Mouse (Mus musculus): Measurements from ENCODE around the gene Oxct2b. TPM values are rescaled to one million over a fixed set of nuclear protein-coding genes. Genes with fewer than 3 reads are reported as not detected.

The Oxct2b gene
- polyA plus RNA-seq, 2 experiments, result 0.35 TPM; not detected in 1

DNA sequence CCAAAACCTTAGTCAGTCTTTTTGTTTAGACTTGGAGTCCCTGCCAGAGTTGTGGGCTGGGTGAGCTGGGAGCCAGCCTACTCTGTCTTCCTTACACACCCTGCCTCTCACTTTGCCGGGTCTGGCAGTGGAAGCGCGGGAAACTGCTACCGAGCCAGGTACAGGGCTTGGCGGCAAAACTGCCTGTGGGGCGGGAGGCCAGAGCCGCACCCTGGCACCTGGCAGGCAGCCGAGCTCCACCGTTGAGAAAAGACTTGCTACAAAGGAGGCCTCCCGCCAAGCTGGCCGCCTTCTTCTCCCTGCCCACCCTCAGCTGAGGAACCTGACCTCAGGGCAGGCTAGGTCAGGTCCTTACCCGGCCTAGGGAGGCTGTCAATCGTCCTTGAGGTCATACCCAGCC is 35.3 kb upstream of the Oxct2b start:
- H3K4me3 ChIP-seq (replicated peaks; ENCODE audit: low read length), result no peak overlapping the region
- ATAC-seq (ENCODE audit: low FRiP score, low read depth) (no peak), DNase-seq (ENCODE audit: low spot score) (no peak)
- H3K9ac ChIP-seq (ENCODE audit: low read depth, low read length, severe bottlenecking), result no peak overlapping the region
- no peak overlapping the region for H3K4me2 ChIP-seq (replicated peaks; ENCODE audit: low read depth, low read length, severe bottlenecking)
- 43% methylated on average over 13 of the region's 13 CpGs for WGBS
- H3K9me3 ChIP-seq (ENCODE audit: control insufficient read depth, low read length), result no peaks in the 10 kb centered on the region
- H3K27ac ChIP-seq (replicated peaks; ENCODE audit: low read depth, low read length), result no peak overlapping the region
- no peaks in the 10 kb centered on the region for H3K36me3 ChIP-seq (ENCODE audit: control insufficient read depth, insufficient read depth, low read length)
- no peaks in the 10 kb centered on the region for H3K4me1 ChIP-seq (ENCODE audit: control insufficient read depth, insufficient read depth, low read length)
- no peaks in the 10 kb centered on the region for H3K27me3 ChIP-seq (ENCODE audit: control insufficient read depth, insufficient read depth, low read length)
- TF ChIP-seq POLR2A (IDR thresholded peaks at IDR 0.05; ENCODE audit: borderline replicate concordance, extremely low read depth, insufficient read depth, insufficient read length), result no peak

DNA sequence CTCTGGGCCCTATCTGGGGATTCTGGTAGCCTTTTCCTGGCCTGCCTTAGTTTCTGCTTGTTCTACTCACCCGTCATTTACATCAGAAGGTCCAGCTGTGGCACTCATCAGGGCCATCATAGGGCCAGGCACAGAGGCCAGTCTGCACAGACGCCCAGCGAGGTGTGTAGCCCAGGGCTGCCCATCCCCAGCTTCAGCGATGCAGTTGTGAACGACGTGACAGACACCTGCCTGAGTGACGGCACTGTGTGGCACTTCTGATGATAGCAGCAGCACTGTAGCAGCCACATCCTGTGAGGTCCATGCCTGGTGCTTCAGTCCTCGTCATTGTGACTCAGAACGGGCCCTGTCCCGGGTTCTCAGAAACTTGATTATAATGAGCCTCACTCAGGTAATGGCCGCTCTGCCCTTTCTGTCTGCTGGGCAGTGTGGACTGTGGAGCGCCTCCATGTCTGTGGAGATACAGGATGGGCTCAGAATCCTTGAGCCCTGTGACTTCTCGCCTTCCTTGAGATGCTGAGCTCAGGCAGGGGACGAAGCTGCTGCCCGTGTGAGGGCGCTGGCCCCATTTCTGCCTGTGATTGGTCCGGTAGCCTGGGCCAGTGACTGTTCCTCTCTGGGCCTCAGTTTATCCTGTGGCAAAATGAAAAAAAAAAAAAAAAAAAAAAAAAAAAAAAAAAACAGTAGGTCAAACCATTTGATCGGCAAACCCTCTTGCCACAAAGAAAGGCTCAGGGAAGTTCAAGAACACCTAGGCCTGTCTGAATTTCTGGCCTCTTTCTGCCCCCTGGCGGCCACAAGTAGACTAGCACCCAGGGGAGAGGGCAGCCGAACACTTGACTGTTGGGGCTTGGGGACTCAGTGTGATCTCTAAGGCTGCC is 33.5 kb upstream of the Oxct2b start:
- peak; percentile 53; the same call in 1 of the 2 replicates for ATAC-seq (ENCODE audit: low FRiP score, low read depth)
- H3K27ac ChIP-seq (replicated peaks; ENCODE audit: low read depth, low read length), result no peak overlapping the region
- 73% methylated on average over 20 of the region's 20 CpGs for WGBS

GRCm38 (mm10) chr4:123083323-123083902 is 32.7 kb upstream of the Oxct2b start:
- ATAC-seq (ENCODE audit: low FRiP score, low read depth) (no peak), DNase-seq (ENCODE audit: low spot score) (no peak)
- Histone ChIP-seq H3K4me3 (replicated peaks; ENCODE audit: low read length) (no peak overlapping the region), H3K9me3 (ENCODE audit: control insufficient read depth, low read length) (no peaks in the 10 kb centered on the region), H3K9ac (ENCODE audit: low read depth, low read length, severe bottlenecking) (no peak overlapping the region), H3K36me3 (ENCODE audit: control insufficient read depth, insufficient read depth, low read length) (no peaks in the 10 kb centered on the region), H3K4me2 (replicated peaks; ENCODE audit: low read depth, low read length, severe bottlenecking) (no peak overlapping the region), H3K27ac (replicated peaks; ENCODE audit: low read depth, low read length) (no peak overlapping the region), H3K27me3 (ENCODE audit: control insufficient read depth, insufficient read depth, low read length) (no peaks in the 10 kb centered on the region), H3K4me1 (ENCODE audit: control insufficient read depth, insufficient read depth, low read length) (no peaks in the 10 kb centered on the region)
- WGBS, result 65% methylated on average over 13 of the region's 13 CpGs
- no peak for TF ChIP-seq POLR2A (IDR thresholded peaks at IDR 0.05; ENCODE audit: borderline replicate concordance, extremely low read depth, insufficient read depth, insufficient read length)

More for the DNA sequence above, 33.5 kb upstream of the Oxct2b start:
- no peak overlapping the region for H3K4me3 ChIP-seq (replicated peaks; ENCODE audit: low read length)
- no peak overlapping the region for H3K4me2 ChIP-seq (replicated peaks; ENCODE audit: low read depth, low read length, severe bottlenecking)
- H3K9ac ChIP-seq (ENCODE audit: low read depth, low read length, severe bottlenecking), result no peak overlapping the region
- no peaks in the 10 kb centered on the region for H3K27me3 ChIP-seq (ENCODE audit: control insufficient read depth, insufficient read depth, low read length)
- TF ChIP-seq POLR2A (IDR thresholded peaks at IDR 0.05; ENCODE audit: borderline replicate concordance, extremely low read depth, insufficient read depth, insufficient read length), result no peak
- DNase-seq (ENCODE audit: low spot score), result peak; percentile 40
- no peaks in the 10 kb centered on the region for H3K9me3 ChIP-seq (ENCODE audit: control insufficient read depth, low read length)
- no peaks in the 10 kb centered on the region for H3K36me3 ChIP-seq (ENCODE audit: control insufficient read depth, insufficient read depth, low read length)
- H3K4me1 ChIP-seq (ENCODE audit: control insufficient read depth, insufficient read depth, low read length), result no peaks in the 10 kb centered on the region

- no peak for DNase-seq (ENCODE audit: low spot score)
- no peak overlapping the region for H3K4me3 ChIP-seq (replicated peaks; ENCODE audit: low read length)
- H3K9ac ChIP-seq (ENCODE audit: low read depth, low read length, severe bottlenecking), result no peak overlapping the region
- no peaks in the 10 kb centered on the region for H3K36me3 ChIP-seq (ENCODE audit: control insufficient read depth, insufficient read depth, low read length)
- no peaks in the 10 kb centered on the region for H3K27me3 ChIP-seq (ENCODE audit: control insufficient read depth, insufficient read depth, low read length)
- TF ChIP-seq POLR2A (IDR thresholded peaks at IDR 0.05; ENCODE audit: borderline replicate concordance, extremely low read depth, insufficient read depth, insufficient read length), result no peak
- ATAC-seq (ENCODE audit: low FRiP score, low read depth), result no peak
- 73% methylated on average over 2 of the region's 2 CpGs for WGBS
- H3K9me3 ChIP-seq (ENCODE audit: control insufficient read depth, low read length), result no peaks in the 10 kb centered on the region
- H3K27ac ChIP-seq (replicated peaks; ENCODE audit: low read depth, low read length), result no peak overlapping the region
- no peaks in the 10 kb centered on the region for H3K4me1 ChIP-seq (ENCODE audit: control insufficient read depth, insufficient read depth, low read length)
- H3K4me2 ChIP-seq (replicated peaks; ENCODE audit: low read depth, low read length, severe bottlenecking), result no peak overlapping the region
Observed at GRCm38 (mm10) chr4:123085290-123085689, 30.8 kb upstream of the Oxct2b start.

GRCm38 (mm10) chr4:123086381-123086780 is 29.7 kb upstream of the Oxct2b start:
- Histone ChIP-seq H3K27ac (replicated peaks; ENCODE audit: low read depth, low read length) (no peak overlapping the region), H3K27me3 (ENCODE audit: control insufficient read depth, insufficient read depth, low read length) (no peaks in the 10 kb centered on the region), H3K4me3 (replicated peaks; ENCODE audit: low read length) (no peak overlapping the region), H3K9ac (ENCODE audit: low read depth, low read length, severe bottlenecking) (no peak overlapping the region), H3K4me2 (replicated peaks; ENCODE audit: low read depth, low read length, severe bottlenecking) (no peak overlapping the region), H3K4me1 (ENCODE audit: control insufficient read depth, insufficient read depth, low read length) (no peaks in the 10 kb centered on the region), H3K36me3 (ENCODE audit: control insufficient read depth, insufficient read depth, low read length) (no peaks in the 10 kb centered on the region), H3K9me3 (ENCODE audit: control insufficient read depth, low read length) (no peaks in the 10 kb centered on the region)
- DNase-seq (ENCODE audit: low spot score) (no peak), ATAC-seq (ENCODE audit: low FRiP score, low read depth) (no peak)
- 89% methylated on average over 4 of the region's 4 CpGs for WGBS
- TF ChIP-seq POLR2A (IDR thresholded peaks at IDR 0.05; ENCODE audit: borderline replicate concordance, extremely low read depth, insufficient read depth, insufficient read length), result no peak
